14 mouse cellular contexts compared by ENCODE assay signal in the genomic region with DNA sequence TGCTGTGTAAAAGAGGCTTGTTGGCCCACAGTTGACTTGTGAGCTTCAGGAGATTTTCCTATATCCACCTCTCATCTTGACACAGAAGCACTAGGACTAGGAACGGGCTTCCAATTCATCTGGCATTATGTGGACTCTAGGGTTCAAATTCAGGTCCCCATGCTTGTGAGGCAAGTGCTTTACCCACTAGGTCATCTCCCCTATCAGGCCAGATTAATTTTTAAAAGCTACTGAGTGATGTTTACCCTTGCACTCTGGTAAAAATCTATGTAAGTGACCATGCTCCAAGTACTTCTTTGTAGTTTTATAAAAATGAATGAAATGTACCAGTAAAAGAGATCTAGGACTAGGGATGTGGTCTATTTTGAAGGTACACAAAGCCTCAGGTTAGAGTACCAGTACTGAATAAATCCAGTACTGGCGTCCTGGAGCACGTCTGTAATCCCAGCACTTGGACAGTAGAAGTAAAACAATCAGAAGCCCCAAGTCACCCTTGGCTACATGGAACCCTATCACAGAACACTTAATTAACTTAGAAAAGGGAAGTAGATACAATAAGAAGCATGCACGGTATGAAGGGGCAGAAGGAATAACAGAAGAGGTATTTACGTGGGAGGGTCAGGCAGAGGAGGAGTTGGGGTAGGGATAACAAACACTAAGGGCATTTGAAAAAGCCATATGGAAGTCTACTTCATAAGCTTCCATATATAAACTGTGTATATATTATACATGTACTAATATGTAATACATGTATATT.
"Had no signal": no experiment of that assay in that cellular context is flagged by ENCODE, and none has a peak within 500 bp of the region (broad histone marks: within the 10 kb centered on the region; RNA-seq: fewer than 3 reads in every experiment).

No protein-coding gene starts in this region.

- H3K27me3 ChIP-seq: limb, embryonic 13.5 days; midbrain, embryonic 13.5 days had no signal

- H3K9ac ChIP-seq: limb, embryonic 13.5 days; liver, embryonic 14.5 days; liver, postnatal 0 days; lung, embryonic 14.5 days; midbrain, embryonic 13.5 days had no signal

- H3K27ac ChIP-seq: limb, embryonic 10.5 days; limb, embryonic 13.5 days; liver, embryonic 14.5 days; macrophage; midbrain, embryonic 13.5 days had no signal

- H3K36me3 ChIP-seq: limb, embryonic 10.5 days; limb, embryonic 13.5 days; midbrain, embryonic 13.5 days had no signal

- DNase-seq: kidney, postnatal 4 days; liver, postnatal 0 days; lung, embryonic 14.5 days; thymus, adult 18-20 months; thymus, postnatal 36 days had no signal

- H3K4me3 ChIP-seq: limb, embryonic 10.5 days; limb, embryonic 13.5 days; midbrain, embryonic 13.5 days had no signal

- ATAC-seq: intestine, embryonic 16.5 days; liver, postnatal 0 days; lung, postnatal 0 days; midbrain, embryonic 13.5 days; midbrain, embryonic 16.5 days had no signal

- H3K4me2 ChIP-seq: limb, embryonic 13.5 days; liver, embryonic 11.5 days; lung, embryonic 14.5 days; midbrain, embryonic 13.5 days had no signal

- H3K9me3 ChIP-seq: limb, embryonic 10.5 days; limb, embryonic 13.5 days; midbrain, embryonic 13.5 days had no signal

- H3K4me1 ChIP-seq: limb, embryonic 10.5 days had no signal
